Mouse (Mus musculus) ES-Bruce4 (cell line): Measurements from ENCODE around the gene Ssrp1.

Source experiments
- CTCF ChIP-seq: IDR thresholded peaks from one replicate; pipeline ENCODE4 v1.8.1; 2011; ENCODE audit warnings: low read depth, low read length
- EP300 ChIP-seq: IDR thresholded peaks from 2 replicates; pipeline ENCODE4 v1.6.1; 2011; ENCODE audit warnings: low read depth, low read length; ENCODE audit not compliant: insufficient read depth
- POLR2A ChIP-seq: IDR thresholded peaks from one replicate; pipeline ENCODE4 v1.8.1; 2011; ENCODE audit warnings: low read length; ENCODE audit not compliant: insufficient read depth

GRCm38 (mm10) chr2:85006600-85006999 lies 30.4 kb upstream of the Ssrp1 start:
- no peak for TF ChIP-seq POLR2A
- TF ChIP-seq CTCF, result no peak
- TF ChIP-seq EP300, result no peak
